Mouse (Mus musculus) megakaryocyte, embryonic 14.5 days (primary cell): ENCODE results near the gene Pld5. TPM values are rescaled to one million over a fixed set of nuclear protein-coding genes. Genes with fewer than 3 reads are reported as not detected.

Experiments
- H3K27me3 ChIP-seq: replicated peaks from 2 replicates; pipeline ENCODE3; 2012; ENCODE audit warnings: inconsistent platforms
- H3K36me3 ChIP-seq: replicated peaks from 2 replicates; pipeline ENCODE3; 2012; ENCODE audit warnings: low read length, inconsistent platforms, mixed read lengths
- H3K4me1 ChIP-seq: 2 replicates; pipeline ENCODE4 v1.6.1; 2012; ENCODE audit warnings: inconsistent platforms
- H3K4me3 ChIP-seq: replicated peaks from 2 replicates; pipeline ENCODE3; 2012; ENCODE audit warnings: moderate library complexity, mild to moderate bottlenecking, inconsistent platforms
- H3K9me3 ChIP-seq: 2 replicates; pipeline ENCODE4 v1.6.1; 2012; ENCODE audit warnings: inconsistent platforms
- FLI1 ChIP-seq: IDR thresholded peaks from 2 replicates; pipeline ENCODE4 v1.6.1; 2012; ENCODE audit warnings: low read length, inconsistent platforms, mixed read lengths
- GATA1 ChIP-seq: IDR thresholded peaks from 3 replicates; pipeline ENCODE4 v1.6.1; 2012; ENCODE audit warnings: mixed read lengths, low read length, inconsistent platforms, borderline replicate concordance
- polyA plus RNA-seq: library from polyadenylated mRNA; stranded (reverse); fragments of >175 nt; gene quantifications from 2 replicates; pipeline ENCODE4 v1.2.3, GENCODE M21; 2012; ENCODE audit warnings: low replicate concordance; ENCODE audit not compliant: insufficient read depth

The Pld5 gene
- polyA plus RNA-seq, 1 experiment, result not detected

DNA sequence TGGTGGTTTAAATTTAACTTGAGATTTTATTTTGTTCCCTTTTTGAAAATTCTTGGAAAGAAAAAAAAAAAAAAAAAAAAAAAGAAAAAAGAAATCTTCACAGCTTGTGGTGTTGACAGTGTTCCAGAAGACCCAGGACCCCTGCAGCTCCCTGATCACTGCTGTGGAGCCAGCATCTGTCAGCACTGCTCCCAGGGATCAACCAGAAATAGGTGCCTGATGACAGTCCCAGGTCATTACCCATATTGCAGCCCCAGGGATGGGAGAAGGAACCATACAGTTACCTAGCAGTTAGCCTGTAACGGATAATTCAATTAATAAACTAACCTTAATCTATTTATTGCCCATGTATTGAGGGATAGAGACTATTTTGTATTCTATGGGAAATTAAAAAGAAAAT lies 250.6 kb downstream of the Pld5 start:
- H3K4me1 ChIP-seq, result no peaks in the 10 kb centered on the region
- H3K9me3 ChIP-seq, result peaks cover 18% of the 10 kb centered on the region; the same call in 1 of the 2 replicates
- TF ChIP-seq GATA1 (no peak), FLI1 (no peak)
- H3K36me3 ChIP-seq, result no peaks in the 10 kb centered on the region
- no peaks in the 10 kb centered on the region for H3K27me3 ChIP-seq
- H3K4me3 ChIP-seq, result no peak overlapping the region

DNA sequence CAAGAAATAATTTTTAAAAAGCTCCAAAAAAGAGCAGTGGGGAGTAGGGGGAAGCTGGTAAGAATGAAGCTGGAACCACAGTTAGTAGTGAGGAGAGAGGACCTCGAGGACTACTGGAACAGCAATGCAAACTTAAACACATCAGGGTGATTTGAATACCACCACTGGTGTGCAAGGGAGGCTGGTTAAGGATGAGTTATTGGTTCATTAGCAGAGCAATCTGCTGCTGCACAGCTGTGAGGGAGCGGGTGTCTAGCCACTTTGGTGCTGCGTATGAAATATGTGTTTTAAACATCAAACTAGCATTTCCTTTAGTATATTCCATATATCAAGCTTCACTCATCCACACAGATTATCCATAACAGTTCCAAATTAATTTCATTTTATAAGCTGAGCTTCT lies 256.6 kb downstream of the Pld5 start:
- no peaks in the 10 kb centered on the region for H3K27me3 ChIP-seq
- H3K9me3 ChIP-seq, result peaks cover 24% of the 10 kb centered on the region; the same call in 1 of the 2 replicates
- TF ChIP-seq FLI1, result no peak
- no peak for TF ChIP-seq GATA1
- no peaks in the 10 kb centered on the region for H3K4me1 ChIP-seq
- H3K36me3 ChIP-seq, result no peaks in the 10 kb centered on the region
- H3K4me3 ChIP-seq, result no peak overlapping the region

DNA sequence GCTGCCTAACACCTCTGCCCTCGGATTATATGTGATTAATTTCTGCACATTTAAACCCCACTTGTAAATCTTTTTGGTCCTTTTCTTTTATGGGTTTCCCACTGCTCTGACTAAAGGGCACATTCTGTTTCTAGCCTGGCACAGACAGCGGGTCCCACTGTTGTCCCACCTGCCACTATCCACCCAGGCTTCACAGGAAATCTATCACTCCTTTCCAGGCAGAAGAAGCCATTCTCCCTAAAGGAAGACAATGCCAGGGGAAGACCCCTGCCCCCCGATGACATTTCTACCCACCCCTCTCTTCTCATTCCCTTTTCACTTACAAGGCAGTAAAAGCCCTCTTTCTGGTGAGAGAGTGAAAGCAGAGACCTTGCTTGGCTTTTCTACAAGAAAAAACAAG lies 259.0 kb downstream of the Pld5 start:
- H3K4me3 ChIP-seq, result no peak overlapping the region

DNA sequence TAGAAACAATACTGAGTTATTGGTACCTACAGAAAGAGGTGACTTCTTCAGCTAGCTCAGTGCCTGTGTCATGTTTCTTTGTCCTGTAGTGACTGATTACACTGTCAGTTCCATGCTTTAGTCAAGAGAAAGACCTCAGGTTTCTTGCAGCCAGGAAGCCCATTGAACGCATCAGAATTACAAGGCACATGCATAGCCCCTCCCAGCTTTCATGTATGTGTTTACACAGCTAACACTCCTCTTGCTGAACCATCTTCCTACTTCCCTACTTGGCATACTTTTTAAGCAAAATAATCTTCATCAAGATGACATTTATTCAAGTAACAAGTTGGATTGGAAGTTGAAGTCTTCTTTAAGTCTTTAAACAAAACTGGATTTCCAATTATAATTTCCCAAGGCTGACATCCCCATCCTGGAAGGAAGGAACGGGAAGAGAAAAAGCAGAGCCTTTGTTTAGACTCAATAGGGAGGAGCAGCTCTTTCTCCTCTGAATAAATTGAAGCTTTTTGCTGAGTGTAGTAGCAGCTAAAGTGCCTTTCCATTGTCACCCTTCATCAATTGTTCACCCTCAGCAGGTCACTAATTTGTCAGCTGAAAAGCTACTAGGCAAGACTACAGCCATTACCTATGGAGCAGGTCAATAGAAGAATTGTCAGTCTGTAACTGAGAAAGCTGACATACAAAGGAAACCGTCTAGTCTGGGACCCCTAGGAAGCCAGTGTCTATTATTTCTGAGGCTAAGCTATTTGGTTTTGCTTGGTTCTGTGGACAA lies 261.4 kb downstream of the Pld5 start:
- Histone ChIP-seq H3K27me3 (no peaks in the 10 kb centered on the region), H3K9me3 (peaks cover 3% of the 10 kb centered on the region; the same call in 1 of the 2 replicates)
- TF ChIP-seq GATA1, result no peak
- TF ChIP-seq FLI1, result no peak

More for the DNA sequence above, 259.0 kb downstream of the Pld5 start:
- peaks cover 19% of the 10 kb centered on the region; the same call in 1 of the 2 replicates for H3K9me3 ChIP-seq
- no peaks in the 10 kb centered on the region for H3K4me1 ChIP-seq
- no peak for TF ChIP-seq GATA1
- H3K27me3 ChIP-seq, result no peaks in the 10 kb centered on the region
- H3K36me3 ChIP-seq, result no peaks in the 10 kb centered on the region

DNA sequence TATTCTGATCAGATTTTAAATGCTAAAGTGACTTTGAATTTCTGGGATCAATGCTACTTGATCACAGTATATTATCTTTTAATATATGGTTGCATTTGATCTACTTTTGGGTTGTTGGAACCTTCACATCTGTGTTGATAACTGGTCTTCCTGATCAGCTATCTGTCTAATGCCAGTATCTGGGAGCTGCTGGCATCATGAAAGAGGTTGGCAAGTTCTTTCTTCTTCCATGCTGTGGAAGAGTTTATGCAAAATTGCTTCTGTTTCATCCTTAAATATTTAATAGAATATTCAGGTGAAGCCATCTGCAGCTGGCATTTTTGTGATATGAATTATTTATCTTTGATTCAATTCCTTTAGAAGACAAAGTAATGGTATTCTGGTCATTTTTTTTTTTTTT lies 263.6 kb downstream of the Pld5 start:
- Histone ChIP-seq H3K4me1 (no peaks in the 10 kb centered on the region), H3K9me3 (peaks cover 3% of the 10 kb centered on the region; the same call in 1 of the 2 replicates), H3K4me3 (no peak overlapping the region), H3K27me3 (no peaks in the 10 kb centered on the region), H3K36me3 (no peaks in the 10 kb centered on the region)
- no peak for TF ChIP-seq FLI1
- TF ChIP-seq GATA1, result no peak

More for the DNA sequence above, 261.4 kb downstream of the Pld5 start:
- Histone ChIP-seq H3K4me1 (no peaks in the 10 kb centered on the region), H3K4me3 (no peak overlapping the region), H3K36me3 (no peaks in the 10 kb centered on the region)

DNA sequence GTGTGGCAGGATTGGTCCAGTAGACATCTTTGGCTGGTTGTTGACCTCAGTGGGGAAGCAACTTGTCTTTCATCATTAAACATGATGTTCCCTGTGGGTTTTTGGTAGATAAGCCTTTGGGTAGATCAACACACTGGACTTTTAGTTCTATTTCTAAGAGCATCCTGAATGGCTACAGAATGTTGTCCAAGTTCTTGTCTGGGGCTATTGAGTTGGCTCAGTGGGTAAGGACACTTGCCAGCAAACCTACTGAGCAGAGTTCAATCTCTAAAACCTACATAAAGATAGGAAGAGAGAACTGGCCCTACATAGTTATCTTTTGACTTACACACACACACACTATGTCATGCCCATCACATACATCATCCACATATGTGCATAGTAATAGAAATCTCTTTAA lies 264.0 kb downstream of the Pld5 start:
- no peak overlapping the region for H3K4me3 ChIP-seq
- no peaks in the 10 kb centered on the region for H3K27me3 ChIP-seq
- no peaks in the 10 kb centered on the region for H3K9me3 ChIP-seq
- H3K36me3 ChIP-seq, result no peaks in the 10 kb centered on the region
- TF ChIP-seq FLI1, result no peak
- no peak for TF ChIP-seq GATA1
- H3K4me1 ChIP-seq, result no peaks in the 10 kb centered on the region

DNA sequence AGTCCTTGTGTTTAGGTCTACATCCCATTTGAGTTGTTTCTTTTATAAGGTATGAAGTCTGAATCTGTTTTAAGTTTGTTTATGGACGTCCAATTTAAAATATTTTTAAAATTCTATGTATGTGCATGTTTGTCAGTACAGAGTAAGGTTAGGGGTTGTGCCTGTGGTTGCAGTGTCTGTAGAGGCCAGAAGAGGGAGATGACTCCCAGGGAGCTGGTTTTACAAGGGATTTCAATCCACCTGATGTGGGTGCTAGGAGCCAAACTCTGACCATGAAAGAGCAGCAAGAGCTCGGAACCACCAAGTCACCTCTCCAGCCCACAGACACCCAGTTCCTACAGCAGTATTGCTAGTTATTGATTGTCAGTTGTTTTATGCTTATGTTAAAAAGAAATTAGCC lies 266.7 kb downstream of the Pld5 start:
- no peaks in the 10 kb centered on the region for H3K36me3 ChIP-seq
- H3K27me3 ChIP-seq, result no peaks in the 10 kb centered on the region
- H3K4me3 ChIP-seq, result no peak overlapping the region
- H3K4me1 ChIP-seq, result no peaks in the 10 kb centered on the region
- TF ChIP-seq FLI1 (no peak), GATA1 (no peak)
- H3K9me3 ChIP-seq, result no peaks in the 10 kb centered on the region

DNA sequence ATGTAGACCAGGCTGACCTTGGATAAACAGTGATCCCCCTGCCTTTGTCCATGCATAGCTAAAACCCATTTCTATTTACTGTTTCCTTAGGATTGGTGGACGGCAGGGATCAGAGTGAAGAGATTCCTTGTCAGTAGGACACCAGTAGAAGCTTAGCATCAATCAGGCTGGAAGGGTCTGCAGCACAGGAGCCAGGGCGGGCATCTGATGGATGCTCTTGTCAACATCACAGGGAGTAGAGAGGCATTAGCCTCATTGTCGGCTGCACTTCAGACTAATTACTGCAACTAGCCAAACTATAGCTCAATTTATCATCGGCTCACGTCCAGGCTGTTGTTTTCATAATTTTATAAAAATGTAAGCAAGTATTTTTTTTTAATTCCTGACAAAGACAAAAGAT lies 274.5 kb downstream of the Pld5 start:
- Histone ChIP-seq H3K27me3 (no peaks in the 10 kb centered on the region), H3K4me1 (no peaks in the 10 kb centered on the region), H3K9me3 (peaks cover 7% of the 10 kb centered on the region; the same call in 1 of the 2 replicates), H3K4me3 (no peak overlapping the region), H3K36me3 (no peaks in the 10 kb centered on the region)
- TF ChIP-seq GATA1 (no peak), FLI1 (no peak)

DNA sequence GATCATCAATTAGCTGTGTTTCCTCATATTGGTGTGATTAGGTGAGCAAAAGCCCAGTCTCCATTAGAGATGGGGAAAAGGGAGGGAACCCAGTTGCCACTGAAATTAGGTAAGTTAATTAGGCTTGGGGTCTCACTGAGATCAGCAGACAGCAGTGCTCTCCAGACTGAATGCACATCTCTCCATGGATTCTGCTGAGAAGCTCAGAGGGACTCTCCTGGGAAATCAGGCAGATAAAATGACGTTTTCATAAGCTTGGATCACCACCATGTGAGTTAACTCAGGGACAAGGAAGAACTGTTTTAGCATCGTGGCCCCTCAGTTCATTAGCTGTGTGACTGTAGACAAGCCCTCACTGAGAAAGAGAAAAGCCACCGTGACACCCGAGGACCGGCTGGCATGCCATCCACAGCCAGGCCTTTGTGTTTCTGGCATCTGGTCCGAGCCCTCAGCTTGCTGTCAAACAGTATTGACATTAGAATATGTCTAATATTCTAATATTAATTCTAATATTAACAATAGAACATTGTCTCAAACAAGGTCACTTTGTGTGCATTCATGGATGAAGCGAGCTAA lies 277.9 kb downstream of the Pld5 start:
- Histone ChIP-seq H3K9me3 (peaks cover 10% of the 10 kb centered on the region; the same call in 1 of the 2 replicates), H3K4me1 (no peaks in the 10 kb centered on the region), H3K4me3 (no peak overlapping the region), H3K27me3 (no peaks in the 10 kb centered on the region), H3K36me3 (no peaks in the 10 kb centered on the region)
- TF ChIP-seq FLI1, result no peak
- TF ChIP-seq GATA1, result no peak

DNA sequence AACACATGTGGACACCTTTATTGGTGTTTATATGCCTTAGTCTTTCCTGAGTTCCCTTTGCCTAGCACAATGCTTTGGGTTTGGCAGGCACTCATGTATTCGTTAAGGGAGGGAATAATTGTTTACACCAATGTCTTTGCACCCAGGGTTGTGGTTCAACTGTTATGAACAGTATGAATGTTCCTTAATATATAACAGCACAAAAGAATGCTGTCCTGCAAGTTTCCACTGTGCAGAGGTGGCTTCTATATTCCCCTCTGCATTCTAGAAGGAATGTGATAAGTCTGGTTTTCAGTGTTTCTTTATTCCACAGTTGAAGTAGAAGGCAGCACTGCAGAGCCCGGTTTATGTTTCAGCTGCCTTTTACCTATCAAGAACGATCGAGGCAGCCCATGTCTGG lies 286.2 kb downstream of the Pld5 start:
- peaks cover 15% of the 10 kb centered on the region for H3K9me3 ChIP-seq
- H3K27me3 ChIP-seq, result no peaks in the 10 kb centered on the region
- no peaks in the 10 kb centered on the region for H3K36me3 ChIP-seq
- H3K4me1 ChIP-seq, result no peaks in the 10 kb centered on the region
- no peak overlapping the region for H3K4me3 ChIP-seq
- TF ChIP-seq GATA1 (no peak), FLI1 (no peak)
